Mouse (Mus musculus): ENCODE results near the gene Shroom2.
"Not testable (repeated sequence)": the region's sequence is repeated elsewhere in the genome, so short reads cannot be mapped to it uniquely, and the experiment has no call there.

Gene Shroom2

DNA sequence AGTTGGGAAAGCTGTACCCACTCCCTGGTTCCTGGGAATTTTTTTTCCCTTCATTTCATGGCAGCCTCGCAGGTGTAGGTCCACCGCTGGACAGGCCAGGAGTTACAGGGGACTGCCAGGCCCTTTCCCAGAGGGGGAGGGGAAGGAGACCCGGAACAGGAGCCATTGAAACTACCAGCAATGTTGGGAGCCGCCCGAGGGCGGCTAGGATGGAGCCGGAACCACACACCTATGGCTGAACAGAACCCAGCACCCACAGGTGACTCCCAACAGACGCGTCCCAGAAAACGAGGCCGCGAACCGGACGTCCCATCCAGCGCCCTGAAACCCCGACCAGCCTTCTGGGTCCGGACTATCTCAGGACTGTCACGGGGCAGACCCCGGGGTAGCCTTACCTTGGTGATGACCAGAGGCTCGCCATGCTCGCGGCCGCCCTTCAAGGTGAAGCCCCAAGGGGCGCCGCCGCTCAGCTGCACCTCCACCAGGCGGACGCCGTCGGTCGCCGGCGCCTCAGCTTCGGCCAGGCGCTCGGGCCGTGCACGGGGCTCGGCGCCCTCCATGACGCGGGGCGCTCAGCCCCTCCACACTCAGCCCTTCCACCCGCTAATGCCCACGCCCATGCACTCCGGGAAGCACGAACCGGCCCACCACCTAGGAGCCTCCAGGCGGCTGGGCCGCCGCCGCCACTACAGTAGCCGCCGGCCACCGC lies at the start of gene Shroom2:
Gene Shroom2, minus strand, starts transcription at position 575 of the 709 bp plus-strand sequence.
- peak; percentile 9 for DNase-seq (ENCODE audit: low read depth, low spot score)

DNA sequence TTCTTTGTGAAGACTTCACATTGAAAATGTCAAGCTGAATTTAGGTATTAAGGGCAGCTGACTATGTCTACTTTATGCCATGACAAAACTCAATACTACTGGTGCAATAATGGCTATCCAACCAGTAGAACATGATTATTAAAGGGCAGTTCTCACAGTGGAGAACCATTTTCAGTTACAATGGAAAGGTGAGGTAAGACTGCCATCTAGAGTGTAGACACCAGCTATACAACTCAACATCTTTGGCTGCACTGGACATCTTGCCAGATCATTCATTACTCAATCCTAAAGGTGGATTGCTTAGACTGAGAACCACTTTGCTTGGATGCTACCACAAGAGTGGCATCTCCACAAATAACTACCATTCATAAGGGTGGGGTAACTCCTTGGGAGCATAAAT lies 49.7 kb upstream of the Shroom2 start:
- no peak for DNase-seq (ENCODE audit: low read depth, low spot score)

DNA sequence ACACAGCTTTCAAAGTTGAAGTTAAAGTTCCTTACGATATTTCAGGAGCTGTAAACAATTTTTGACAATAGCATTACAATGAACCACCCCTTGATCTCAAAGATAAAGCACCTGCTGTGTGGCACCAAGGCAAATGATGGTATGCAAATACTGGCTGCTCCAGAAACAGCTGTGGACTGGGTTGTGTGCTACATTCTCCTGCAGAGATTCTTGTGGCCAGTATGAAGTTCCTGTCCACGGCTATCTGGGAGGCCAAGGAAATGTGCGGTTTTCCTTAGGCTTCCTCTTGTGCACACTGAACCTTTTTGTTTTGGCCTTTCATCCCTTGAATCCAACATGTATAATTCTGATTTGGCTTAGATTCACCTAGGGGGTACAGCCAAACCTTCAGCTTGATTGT lies 44.1 kb upstream of the Shroom2 start:
- no peak for DNase-seq (ENCODE audit: low read depth, low spot score)

DNA sequence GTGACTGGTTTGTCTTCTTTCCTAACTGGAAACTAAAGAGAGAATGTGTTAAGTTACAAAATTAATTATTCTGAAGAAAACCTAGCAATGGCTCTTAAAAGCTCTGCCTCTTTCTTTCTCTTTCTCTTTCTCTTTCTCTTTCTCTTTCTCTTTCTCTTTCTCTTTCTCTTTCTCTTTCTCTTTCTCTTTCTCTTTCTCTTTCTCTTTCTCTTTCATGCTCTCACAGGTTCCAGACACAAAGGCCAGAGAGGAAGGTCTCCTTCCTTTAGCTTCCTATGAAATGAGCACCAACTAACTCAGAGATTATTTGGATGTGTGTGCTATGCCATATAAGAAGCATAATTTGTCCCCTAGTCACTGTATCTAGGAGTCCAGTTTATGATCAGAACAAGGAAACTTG lies 36.1 kb upstream of the Shroom2 start:
- no peak for DNase-seq (ENCODE audit: low read depth, low spot score)

DNA sequence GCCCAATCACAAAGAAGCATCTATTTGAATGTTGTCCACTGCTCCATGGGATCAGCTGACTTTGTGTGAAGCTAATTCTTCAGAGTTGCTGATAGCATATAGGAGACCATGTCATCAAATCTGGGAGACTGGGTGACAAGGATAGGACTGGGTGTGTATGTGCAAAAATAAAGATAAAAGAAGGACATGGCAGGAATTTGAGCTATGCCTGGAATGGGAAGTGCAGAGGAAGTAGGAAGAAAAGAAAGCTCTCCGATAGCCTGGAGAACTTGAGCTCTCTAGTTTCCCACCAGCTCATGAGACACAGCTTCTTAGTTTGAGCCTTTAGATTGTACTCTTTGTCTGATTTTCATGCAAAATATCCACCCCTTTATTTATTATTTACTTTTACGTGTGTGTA lies 19.3 kb upstream of the Shroom2 start:
- no peak for DNase-seq (ENCODE audit: low read depth, low spot score)

DNA sequence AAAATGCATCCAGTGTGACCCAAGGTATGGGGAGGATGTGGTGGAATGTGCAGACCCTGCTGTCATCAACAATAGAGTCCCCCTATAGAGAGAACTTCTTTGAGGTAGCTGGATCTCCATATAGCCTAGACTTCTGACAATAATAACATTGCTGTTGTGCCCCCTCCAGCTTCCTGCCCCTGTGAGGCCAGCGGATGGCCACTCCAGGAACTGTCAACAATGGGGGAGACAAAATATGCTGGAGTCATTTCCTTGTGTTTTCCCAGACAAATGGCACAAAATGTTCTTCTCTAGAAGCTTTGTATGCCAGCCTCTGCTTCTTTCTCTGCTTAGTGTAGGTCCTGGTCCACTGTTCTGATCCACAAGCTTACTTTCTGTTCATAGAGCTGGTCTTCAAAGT lies 18.9 kb upstream of the Shroom2 start:
- no peak for DNase-seq (ENCODE audit: low read depth, low spot score)

DNA sequence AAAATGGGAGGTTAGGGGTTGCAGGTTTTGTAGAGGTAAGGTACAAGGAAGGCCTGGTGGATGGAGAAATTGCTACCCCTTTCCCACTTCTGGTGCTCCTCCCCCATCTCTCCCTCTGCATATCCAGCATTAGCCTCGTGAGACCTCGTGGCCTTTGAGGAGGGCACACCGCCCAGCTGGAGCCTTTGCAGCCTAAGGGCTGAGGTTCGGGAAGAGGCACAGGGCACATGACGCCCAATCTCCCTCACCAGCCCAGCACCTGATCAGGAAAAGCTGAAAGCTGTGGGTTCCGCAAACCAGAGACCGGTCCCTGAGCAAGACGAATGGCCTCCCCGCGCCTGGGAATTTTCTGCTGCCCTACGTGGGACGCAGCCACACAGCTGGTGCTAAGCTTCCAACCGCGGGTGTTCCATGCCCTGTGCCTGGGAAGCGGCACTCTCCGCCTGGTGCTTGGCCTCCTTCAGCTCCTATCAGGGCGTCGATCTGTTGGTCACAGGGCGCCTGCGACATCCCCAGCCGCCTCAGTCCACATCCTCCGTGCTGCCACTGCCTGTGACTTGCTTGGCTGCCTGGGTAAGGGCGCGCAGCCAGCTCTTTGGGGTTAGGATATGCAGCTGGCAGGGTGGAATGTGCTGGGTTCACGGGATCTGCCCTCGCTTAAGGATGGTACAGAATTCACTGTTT lies 12.6 kb upstream of the Shroom2 start, which contains the start of gene Gpr143:
Gene Gpr143, plus strand, starts transcription at position 202 of the 684 bp plus-strand sequence.
- no peak for DNase-seq (ENCODE audit: low read depth, low spot score)

DNA sequence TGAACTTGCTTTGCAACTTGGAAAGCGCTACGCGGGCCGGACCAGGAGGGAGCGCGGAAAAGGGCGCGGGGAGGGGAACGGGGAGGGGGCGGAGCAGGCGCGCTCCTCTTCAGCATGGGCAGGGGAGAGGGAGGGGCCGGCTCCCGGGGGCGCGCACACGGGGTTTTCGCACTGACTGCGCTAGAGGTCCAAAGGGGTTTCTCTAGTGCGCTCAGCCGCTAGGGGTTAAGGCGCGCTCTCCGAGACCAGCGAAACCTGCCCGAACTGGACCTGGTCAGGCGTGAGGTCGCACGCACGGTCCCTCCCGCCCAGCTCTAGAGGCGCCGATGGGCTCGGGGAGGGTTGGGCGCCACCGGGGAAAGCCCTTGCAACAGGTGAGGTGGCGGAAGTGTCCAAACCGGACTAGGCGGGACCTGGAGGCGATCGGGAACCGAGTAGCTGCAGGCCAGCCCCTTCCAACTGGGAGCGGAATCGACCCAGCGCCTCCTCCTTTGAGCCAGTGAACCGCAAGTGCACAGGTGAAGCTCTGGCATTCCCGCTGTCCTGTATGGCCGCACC lies 414 bp upstream of the Shroom2 start:
- peak; percentile 54 for DNase-seq (ENCODE audit: low read depth, low spot score)

DNA sequence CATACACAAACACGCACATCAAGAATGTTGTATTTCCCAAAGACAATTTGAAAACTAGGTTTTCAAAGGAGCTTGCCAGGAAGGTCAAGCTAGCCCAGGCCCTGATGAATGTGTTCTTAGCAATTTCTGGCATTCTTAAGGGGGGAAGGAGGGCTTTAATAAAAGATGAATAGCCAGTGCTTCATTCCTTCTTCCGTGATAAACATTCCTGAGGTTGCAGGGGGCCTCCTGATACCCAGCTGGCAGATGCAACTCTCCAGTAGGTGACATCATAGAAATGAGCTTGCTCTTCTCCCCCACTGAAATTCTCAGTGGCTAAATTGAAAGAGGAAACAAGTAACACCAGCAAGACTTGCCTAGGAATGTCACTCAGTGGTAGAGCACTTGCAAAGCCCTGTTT lies 5.1 kb downstream of the Shroom2 start:
- DNase-seq (ENCODE audit: low read depth, low spot score) = no peak

DNA sequence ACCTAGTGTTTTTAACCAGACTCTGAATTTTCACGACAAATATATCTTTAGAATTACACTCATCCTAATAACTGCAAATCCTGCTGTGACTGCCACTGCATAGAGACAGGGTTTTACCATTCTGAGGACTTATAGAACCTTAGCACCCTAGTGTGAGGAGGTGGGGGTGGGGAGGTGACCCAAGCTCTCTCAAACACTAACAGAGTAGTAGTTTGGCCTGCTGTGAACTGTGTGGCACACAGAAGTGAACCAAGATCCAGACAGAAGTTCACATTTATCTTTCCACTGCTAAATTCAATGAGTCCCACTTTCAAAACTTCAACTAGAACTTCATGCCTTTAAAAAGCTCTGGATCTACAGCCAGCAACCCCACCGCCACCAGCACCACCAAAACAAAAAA lies 6.4 kb downstream of the Shroom2 start:
- no peak for DNase-seq (ENCODE audit: low read depth, low spot score)

DNA sequence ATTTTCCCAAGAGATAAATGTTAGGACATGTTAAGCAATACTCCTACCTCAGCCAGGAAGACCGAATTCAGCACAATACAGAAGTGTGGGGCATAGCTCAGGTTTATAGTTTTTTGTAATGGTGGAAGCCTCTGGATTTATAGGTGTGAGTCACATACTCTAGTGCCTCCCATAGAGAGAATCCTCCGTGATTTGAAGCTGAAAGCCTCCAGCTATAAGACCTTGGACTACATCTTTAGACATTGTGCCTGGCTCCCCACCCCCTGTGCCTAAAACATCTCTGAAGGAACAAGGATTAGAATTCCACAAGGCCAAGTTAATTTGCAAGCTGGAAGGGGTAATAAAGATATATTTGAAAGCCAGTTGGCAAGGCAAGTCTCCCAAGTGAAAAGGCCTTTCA lies 6.8 kb downstream of the Shroom2 start:
- no peak for DNase-seq (ENCODE audit: low read depth, low spot score)

DNA sequence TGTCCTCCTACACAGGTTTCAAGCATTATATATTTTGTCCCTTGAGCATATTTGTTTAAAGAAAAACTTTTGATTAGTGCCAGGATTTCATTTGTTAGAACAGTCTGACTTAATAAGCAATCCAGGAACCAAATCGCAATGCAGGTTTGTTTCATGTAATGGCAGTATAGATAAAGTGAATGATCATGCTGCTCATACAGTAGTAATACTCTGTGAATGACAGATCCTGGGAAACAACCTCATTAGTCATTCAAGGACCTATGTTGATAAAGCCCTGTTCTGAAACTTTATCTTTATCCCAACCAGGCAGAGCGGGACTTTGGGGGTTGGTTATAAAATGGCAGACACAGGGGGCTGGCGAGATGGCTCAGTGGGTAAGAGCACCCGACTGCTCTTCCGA lies 13.0 kb downstream of the Shroom2 start:
- DNase-seq (ENCODE audit: low read depth, low spot score) = no peak

DNA sequence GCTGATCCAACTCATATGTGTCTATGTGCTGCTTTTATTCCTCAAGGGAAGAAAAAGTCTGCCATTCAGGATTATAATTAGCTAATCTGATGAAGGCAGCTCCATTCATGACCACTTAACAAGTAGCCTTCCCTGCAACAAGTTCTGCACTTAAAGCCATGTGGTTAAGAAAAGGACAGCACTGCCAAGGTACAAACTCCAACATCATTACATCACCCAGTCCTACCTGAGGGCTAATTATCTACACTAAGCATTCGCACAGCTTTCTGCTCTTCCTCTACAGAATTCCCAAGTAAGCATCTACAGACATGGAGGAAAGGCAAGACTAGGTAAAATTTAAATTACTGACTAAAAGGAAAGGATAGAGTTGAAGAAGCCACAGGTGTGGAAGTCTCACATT lies 13.4 kb downstream of the Shroom2 start:
- no peak for DNase-seq (ENCODE audit: low read depth, low spot score)

DNA sequence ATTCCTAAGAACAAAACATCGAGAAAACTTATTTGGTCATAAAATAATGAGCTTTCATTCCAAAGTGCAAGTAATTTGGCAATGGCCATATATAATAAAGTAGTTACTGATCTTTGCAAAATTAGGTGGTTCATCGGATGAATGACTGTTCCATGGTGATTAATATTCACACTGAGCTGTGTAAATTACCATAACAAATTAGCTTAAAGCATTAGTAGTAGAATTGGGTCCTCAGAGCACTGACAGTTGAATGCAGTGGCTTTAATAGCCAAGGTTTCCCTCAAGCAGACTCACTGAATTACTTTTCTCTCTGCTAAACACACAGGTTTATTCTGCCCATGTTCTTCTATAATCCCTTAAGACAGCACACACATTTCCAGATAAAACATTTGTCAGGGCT lies 23.3 kb downstream of the Shroom2 start:
- no peak for DNase-seq (ENCODE audit: low read depth, low spot score)

DNA sequence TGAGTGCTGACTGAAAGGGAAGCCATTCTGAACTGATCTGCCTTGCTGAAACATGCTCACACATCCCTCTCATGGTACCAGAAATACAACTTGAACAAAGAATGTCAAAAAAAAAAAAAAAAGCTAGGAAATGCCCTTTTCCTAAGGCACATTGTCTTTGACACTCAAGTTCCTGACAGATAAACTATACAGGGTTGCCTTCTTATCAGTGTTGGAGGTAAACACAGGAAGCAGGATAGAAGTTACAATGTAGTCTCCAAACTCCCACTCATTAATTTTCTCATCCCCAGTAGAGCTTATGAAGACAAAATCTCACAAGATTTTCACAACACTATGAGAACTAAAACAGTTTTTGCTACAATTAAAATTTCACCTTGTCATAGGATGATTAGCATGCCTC lies 25.6 kb downstream of the Shroom2 start:
- no peak for DNase-seq (ENCODE audit: low read depth, low spot score)

DNA sequence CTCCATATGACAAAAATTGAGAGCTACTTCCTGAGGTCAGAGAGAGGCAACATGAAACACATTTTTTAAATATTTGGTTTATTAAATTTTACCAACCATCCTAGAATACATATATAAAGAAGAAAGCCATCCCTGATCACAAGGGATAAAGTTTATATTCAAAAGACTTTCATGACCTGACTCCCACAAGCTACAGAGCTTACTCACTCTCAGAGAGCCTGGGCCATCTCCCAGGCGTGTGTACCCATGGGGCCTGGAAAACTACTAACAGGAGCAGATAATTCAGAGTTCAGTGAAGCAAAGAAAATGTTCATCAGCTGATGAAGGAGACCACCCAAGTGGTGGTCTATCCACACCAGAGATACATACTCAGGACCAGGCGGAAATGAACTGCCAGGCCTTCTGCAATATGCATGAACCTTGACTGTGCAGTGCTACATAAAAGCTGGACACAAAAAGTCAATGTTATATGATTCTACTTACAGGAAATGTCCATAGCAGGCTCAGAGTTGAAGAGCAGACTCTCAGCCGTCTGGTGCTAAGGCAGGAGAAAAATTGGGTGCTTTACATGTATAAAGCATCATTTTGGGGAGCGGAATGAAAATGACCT lies 30.4 kb downstream of the Shroom2 start:
- DNase-seq (ENCODE audit: low read depth, low spot score) = no peak

DNA sequence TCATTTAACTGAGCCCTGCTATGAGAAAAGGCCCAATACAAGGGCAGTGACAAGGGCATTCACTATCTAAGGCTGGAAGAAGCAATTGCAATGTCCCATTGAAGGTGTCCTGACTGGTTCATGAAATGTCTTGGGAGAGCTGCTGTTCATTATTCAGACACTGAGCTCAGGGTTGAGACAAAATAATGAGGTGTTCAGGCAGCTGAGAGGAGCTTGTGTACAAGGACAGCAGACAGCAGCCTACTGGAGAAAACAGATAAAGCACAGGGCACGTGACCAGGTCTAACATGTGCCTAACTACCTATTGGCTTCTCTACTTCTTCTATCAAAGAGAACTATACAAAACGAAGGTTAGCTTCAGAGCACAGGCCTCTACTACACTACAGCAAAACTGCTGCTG lies 31.1 kb downstream of the Shroom2 start:
- DNase-seq (ENCODE audit: low read depth, low spot score) = no peak

DNA sequence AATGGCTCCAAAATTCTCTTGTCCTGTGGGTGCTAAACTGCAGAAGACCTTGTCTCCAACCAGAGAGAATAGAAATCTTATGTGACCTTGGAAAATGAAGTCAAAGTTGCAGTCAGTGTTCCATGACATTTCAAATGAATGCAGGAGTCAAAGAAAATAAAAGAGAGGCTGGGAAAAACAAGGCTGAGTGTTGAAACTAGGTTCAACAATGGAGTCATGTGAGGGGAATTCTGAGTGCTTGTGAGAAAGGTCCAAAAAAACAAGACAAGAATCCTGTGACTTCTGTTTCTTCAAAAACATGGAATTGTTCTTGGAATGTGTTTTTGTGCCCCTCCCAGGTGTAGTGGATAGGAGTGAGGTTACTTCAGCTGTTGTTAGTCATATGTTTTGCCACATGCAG lies 34.0 kb downstream of the Shroom2 start:
- no peak for DNase-seq (ENCODE audit: low read depth, low spot score)

DNA sequence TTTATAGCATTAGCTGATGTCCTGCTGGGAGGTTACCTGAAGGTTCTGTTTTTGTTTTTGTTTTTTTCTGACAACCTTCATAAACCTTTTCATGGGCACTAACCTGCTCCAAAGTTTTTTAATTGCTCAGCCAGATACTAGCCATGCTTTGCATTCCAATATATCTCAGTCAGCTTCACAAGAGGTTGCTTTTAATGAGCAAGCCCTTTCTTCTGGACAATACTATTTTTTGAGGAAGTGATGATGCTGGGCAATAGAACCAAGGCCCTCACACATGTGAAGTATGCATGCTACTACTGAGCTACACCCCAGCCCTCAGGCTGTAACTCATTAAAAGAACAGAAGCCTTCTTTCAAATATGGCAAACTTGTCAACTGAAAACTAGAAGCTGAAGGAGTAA lies 52.6 kb downstream of the Shroom2 start:
- no peak for DNase-seq (ENCODE audit: low read depth, low spot score)

DNA sequence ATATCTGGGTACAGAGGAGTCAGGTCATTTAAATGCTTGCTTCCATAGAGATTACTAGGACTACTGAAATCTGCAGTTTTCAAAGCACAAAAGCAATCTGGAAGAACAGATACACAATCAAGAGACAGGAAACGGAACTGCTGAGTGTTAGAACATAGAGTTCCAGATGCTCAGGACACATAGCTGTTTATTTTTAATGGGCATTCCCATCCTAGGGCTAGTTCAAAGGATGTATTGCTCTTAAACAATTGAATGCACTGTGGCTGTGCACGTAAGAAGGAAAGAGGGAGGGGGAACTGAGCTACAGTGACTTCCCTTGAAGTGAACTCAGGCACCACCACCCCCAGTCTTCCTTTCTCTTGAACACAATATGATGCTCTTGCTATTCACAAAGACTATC lies 58.5 kb downstream of the Shroom2 start:
- DNase-seq (ENCODE audit: low read depth, low spot score) = not testable (repeated sequence)

DNA sequence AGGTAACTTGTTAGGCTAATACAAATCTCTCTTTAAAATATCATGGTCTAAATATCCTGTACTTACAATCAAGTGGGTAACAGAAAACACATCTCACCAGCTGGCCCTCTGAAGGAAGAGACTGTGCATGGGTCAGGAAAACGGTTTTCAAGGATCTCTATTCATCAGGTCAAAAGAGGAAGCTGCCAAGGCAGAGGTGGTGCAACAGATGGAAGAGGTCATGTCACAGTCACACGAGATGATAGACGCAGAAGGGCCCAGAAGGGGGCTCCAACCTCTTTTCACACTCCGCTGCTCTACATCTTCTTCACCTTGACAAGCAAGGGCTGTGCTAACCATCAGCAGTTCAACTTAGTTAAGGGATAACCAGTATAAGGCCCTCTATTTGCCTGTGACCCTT lies 60.9 kb downstream of the Shroom2 start:
- DNase-seq (ENCODE audit: low read depth, low spot score) = no peak

DNA sequence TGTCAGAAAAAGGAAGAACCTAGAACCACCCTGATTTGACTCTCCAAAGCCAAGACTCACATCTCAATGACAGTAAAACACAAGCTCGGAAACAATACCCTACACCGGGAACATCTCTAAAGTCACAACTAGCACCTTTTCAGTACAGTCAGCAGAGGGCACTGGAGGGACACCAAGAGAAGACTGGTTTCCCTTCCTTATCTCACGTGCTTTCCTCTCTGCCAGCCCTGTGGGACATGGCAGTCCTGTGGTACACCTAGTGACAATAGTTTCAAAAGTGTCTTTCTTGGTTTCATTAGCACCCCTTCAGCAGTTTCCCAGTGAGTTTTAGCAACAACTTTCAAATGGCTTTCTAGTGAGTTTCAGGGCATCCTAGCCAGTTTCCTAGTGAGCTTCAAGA lies 63.9 kb downstream of the Shroom2 start:
- DNase-seq (ENCODE audit: low read depth, low spot score) = peak; percentile 9

DNA sequence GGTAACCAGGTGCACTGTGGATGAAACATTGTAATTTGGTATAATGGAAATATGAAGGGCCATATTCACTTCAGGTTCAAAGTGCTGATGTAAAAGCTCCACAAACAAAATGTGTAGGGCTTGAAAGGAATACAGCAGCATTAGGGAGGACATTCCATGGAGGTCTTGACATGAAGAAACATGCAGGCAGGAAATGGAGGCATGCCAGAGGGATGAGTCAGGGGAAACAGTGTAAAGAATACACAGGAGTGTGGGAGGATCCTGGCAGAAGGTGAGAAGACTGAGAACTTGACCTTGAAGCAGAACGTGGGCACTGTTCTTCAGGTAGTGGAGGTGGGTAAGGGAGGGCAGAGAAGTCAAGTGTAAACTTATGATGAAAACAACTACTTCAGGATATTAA lies 65.6 kb downstream of the Shroom2 start:
- no peak for DNase-seq (ENCODE audit: low read depth, low spot score)

All from embryo, embryonic 11.5 days (tissue).